Mouse (Mus musculus) liver, adult 2 months (tissue): ENCODE measurements around the gene Gm8369.
"Not testable (repeated sequence)": the region's sequence is repeated elsewhere in the genome, so short reads cannot be mapped to it uniquely, and the experiment has no call there.

Source experiments
- CTCF ChIP-seq: fragments of 200-500 bp; IDR thresholded peaks from 2 replicates; pipeline ENCODE4 v1.5.1; 2011; ENCODE audit warnings: low read depth, low read length, control low read depth
- POLR2A ChIP-seq: fragments of 200-500 bp; IDR thresholded peaks from 2 replicates; pipeline ENCODE4 v1.6.1; 2011; ENCODE audit warnings: low read length, control low read depth; ENCODE audit not compliant: insufficient read depth; ENCODE audit errors: extremely low read depth

- not testable (repeated sequence) for TF ChIP-seq POLR2A, CTCF
Observed at GRCm38 (mm10) chr19:11497300-11497699, 11.6 kb downstream of the Gm8369 start.
